Mouse (Mus musculus) spleen, embryonic (tissue): ENCODE results near the gene Lgi2.

Experiments used
- CTCF ChIA-PET: fragments of 350-600 bp; sonication (Branson Sonifier 250); formaldehyde crosslinking; loops from one replicate; lab custom pipeline; 2022; lab: Charles Lee

Gene Lgi2

DNA sequence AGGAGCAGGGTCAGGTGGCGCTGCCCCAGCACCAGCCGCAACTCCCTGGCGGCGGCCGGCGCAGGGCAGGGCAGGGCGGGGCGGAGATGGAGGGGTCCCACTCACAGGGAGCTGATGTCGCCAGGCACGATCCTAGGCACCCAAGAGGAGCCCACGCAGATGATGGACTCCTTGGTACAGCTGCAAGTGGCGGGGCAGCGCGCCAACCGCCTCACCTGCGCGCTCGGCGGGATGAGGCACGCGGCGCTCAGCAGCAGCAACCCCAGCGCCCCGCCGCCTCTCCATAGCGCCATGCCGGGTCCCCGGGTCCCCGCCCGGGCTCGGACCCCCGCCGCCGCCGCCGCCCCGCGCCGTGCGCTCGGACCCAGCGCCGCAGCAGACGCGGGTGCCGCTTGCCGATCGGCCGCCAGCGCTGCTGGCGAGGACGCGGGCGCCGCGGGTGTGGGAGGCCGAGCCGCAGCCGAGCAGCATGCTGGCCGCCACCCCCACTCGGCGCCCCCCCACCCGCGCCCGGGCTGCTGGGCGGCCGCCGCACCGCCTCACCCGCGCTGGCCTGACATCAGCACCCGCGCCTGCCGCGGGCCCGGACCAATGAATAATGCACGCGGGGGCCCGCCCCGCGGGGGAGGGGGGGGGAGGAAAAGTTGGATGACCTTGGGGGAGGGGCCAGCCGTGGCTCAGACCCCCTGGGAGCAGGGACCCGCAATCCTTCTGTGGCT, at the start of gene Lgi2:
Lgi2 (minus strand) TSS at position 650 of the 719 bp plus-strand sequence.
- CTCF ChIA-PET, result interaction anchor here (1.5 kb wide), 1 partner anchor 9 kb away, joined by 3 read pairs; no protein-coding TSS in a partner anchor

GRCm38 (mm10) chr5:52615421-52615820, 49.2 kb upstream of the Lgi2 start:
- CTCF ChIA-PET, result no interaction called here

- CTCF ChIA-PET, result no interaction called here
Measured at GRCm38 (mm10) chr5:52614686-52615085, 48.4 kb upstream of the Lgi2 start.

GRCm38 (mm10) chr5:52612776-52613175, 46.5 kb upstream of the Lgi2 start:
- CTCF ChIA-PET, result no interaction called here

DNA sequence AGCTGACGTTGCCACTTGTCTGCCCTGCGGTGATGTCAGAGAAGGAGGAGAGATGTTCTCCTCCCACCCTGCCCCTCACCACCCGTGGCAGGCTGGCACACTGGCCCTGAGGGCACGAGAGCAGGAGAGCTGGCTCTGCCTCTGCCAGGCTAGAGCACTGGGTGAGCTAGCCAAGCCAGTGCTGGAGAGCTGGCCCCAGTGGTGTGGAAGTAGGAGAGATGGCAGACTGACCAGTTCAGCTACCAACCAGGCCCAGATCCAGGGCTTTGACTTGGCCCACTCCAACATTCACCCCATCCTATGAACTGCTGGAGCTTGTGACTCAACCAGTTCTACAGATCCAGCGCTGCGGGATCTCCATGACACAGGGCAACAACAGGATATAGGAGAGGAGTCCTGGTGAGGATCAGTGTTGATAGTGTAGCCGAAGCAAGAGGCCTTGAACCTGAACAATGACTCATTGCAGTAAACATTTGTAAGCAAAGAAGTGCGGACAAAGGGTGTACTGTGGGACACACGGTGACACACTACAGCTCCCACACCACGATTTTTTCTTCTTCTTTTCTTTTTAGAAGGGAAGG, 45.1 kb upstream of the Lgi2 start:
- CTCF ChIA-PET, result interaction anchor here (0.6 kb wide), 1 partner anchor 328 kb away, joined by 4 read pairs; no protein-coding TSS in a partner anchor

- CTCF ChIA-PET, result no interaction called here
Measured at GRCm38 (mm10) chr5:52610306-52610705, 44.0 kb upstream of the Lgi2 start.

DNA sequence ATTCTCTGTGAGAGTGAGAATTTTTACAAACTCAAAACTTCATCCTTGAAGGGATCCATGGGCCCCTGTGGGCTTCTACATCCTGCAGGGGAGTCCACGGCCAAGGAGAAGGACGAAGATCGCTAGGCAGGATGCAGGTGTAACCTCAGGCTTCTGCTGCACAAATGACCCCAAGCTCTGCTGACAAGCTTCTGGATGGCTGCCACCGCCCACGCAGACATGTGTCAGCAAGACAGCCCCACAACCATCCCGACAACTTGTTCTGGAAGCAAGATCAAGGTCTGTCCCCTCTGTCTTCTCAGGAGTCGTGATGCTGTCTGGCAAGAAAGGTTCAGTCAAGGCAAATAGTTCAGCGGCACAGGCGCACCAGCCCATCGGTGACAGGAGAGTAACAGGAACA, 43.4 kb upstream of the Lgi2 start:
- CTCF ChIA-PET, result no interaction called here

DNA sequence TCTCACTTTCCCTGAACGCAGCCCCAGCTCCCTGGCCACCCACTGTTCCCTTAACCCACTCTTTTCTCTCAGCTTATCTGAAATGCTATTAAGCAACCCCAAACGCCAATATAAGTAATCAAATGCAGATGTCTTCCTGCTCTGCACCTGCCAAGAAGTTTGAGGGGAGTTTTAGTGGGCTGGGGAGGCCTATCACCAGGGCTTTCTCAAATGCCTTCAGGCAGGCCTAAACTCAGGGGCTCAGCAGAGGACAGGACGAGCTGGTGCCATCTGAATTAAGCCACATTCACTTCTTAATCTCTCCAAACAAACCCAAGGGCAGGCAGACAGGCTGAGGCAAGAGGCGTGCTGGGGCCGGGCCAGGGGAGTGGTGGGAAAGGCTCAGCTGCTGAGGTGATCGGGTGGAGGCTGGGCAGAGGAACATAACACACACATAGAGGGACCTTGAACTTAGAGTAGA, 38.4 kb upstream of the Lgi2 start:
- CTCF ChIA-PET, result no interaction called here

- CTCF ChIA-PET, result interaction anchor here (0.7 kb wide), 1 partner anchor 870 kb away, joined by 3 read pairs; no protein-coding TSS in a partner anchor
Measured at GRCm38 (mm10) chr5:52590612-52591011, 24.4 kb upstream of the Lgi2 start.

DNA sequence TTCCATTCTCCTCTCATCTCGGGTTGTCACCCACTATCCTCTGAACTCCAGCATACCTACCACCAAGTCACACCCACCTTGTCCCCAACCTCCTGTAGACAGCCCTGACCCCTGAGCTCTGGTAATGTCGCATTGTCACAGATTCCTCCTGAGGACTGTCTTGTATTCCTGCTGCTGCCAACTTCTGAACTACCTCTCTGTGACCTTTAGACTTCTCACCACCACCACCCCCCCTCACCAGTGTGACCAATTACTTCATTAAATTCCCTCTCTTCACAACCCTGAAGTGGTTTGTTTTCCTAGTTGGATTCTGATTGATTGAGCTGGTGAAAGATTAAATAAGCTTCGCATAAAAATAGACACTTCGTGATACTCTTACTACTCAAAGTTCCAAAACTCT, 22.4 kb upstream of the Lgi2 start:
- CTCF ChIA-PET, result no interaction called here

- CTCF ChIA-PET, result no interaction called here
Measured at GRCm38 (mm10) chr5:52587291-52587733, 21.1 kb upstream of the Lgi2 start.

- CTCF ChIA-PET, result no interaction called here
Measured at GRCm38 (mm10) chr5:52572572-52572971, 6.3 kb upstream of the Lgi2 start.

GRCm38 (mm10) chr5:52570746-52571145, 4.5 kb upstream of the Lgi2 start:
- CTCF ChIA-PET, result no interaction called here

- CTCF ChIA-PET, result no interaction called here
Measured at GRCm38 (mm10) chr5:52565214-52565812, 949 bp downstream of the Lgi2 start.

- CTCF ChIA-PET, result interaction anchor here (0.8 kb wide), 1 partner anchor 404 kb away, joined by 3 read pairs; no protein-coding TSS in a partner anchor
Measured at GRCm38 (mm10) chr5:52564351-52564750, 1.9 kb downstream of the Lgi2 start.

GRCm38 (mm10) chr5:52560240-52560639, 6.0 kb downstream of the Lgi2 start:
- CTCF ChIA-PET, result no interaction called here

DNA sequence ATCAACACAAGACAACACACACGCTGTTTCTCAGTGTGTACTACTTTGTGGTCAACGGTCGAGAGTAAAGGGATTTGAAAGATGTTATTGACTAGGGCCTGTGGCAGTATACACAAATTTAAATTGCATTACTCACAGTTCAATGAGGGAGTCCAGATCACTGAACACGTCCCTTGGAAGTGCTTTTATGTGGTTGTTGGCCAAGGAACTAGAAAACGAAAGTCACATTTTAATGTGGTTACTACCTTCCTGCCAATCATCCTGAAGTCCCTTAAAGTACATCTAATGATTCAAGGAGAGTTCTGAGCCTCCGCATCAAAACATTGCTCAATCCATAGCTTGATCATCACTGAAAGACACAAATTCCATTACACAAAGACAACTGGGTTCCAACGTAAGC, 10.7 kb downstream of the Lgi2 start:
- CTCF ChIA-PET, result no interaction called here

- CTCF ChIA-PET, result no interaction called here
Measured at GRCm38 (mm10) chr5:52551318-52551632, 15.0 kb downstream of the Lgi2 start.

GRCm38 (mm10) chr5:52550613-52551317, 15.5 kb downstream of the Lgi2 start:
- CTCF ChIA-PET, result no interaction called here

DNA sequence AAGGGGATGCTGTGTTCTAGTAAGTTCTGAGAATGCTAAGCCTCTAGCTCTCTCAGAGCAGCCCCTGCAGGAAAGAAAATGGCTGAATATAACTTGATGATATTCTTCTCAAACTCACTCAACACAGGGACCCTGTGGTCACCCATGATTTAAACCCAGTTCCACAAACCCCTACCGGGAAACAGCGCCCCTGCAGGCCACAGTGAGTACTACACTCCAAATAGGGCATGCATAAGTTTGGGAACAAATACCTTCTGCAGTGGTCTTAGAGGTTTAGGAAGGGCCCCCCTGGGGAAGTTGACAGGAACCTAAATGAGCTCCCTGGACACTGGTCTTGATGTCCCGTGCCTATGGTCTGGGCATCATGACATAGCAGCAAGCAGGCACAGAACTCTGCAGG, 19.3 kb downstream of the Lgi2 start:
- CTCF ChIA-PET, result no interaction called here

DNA sequence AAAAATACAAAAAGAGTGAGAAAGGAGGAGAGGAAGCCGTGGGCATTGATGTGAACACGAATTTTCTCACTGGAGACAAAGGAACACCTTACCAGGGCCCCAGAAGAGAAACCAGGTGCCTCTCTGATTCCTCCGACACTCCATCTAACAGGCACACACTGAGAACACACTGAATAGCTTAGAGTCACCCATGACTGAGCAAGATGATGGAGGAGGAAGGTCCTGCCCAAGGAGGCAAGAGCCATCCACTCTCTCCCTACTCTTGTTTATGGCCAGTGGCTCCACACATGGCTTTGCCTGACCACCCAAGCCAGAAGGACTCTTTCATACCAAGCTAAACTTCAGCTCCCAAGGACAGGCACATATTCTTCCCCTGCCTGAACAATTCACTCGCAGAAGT, 22.5 kb downstream of the Lgi2 start:
- CTCF ChIA-PET, result no interaction called here

- CTCF ChIA-PET, result no interaction called here
Measured at GRCm38 (mm10) chr5:52540186-52540585, 26.1 kb downstream of the Lgi2 start.
